Mouse (Mus musculus) hindbrain, embryonic 12.5 days (tissue): ENCODE data around the gene Gm2001. TPM values are rescaled to one million over a fixed set of nuclear protein-coding genes. Genes with fewer than 3 reads are reported as not detected.
"Not testable (repeated sequence)": the region's sequence is repeated elsewhere in the genome, so short reads cannot be mapped to it uniquely, and the experiment has no call there.

ENCODE experiments used
- ATAC-seq: fragments of 200-750 bp; cut with Nextera tagmentation; 2 replicates; pipeline ENCODE4 v1.8.0; 2017; ENCODE audit warnings: moderate TSS enrichment; ENCODE audit not compliant: low FRiP score
- H3K27ac ChIP-seq: fragments of 300-500 bp; sonication (generic); 2 replicates; pipeline ENCODE4 v1.5.1; 2016; ENCODE audit warnings: mild to moderate bottlenecking
- H3K27me3 ChIP-seq: fragments of 300-500 bp; sonication (generic); 2 replicates; pipeline ENCODE4 v1.6.1; 2016; ENCODE audit warnings: mild to moderate bottlenecking
- H3K36me3 ChIP-seq: fragments of 300-500 bp; sonication (generic); 2 replicates; pipeline ENCODE4 v1.6.1; 2016; ENCODE audit warnings: mild to moderate bottlenecking
- H3K4me1 ChIP-seq: fragments of 300-500 bp; sonication (generic); 2 replicates; pipeline ENCODE4 v1.6.1; 2016
- H3K4me2 ChIP-seq: fragments of 300-500 bp; sonication (generic); replicated peaks from 2 replicates; pipeline ENCODE4 v1.6.1; 2016; ENCODE audit warnings: mild to moderate bottlenecking
- H3K4me3 ChIP-seq: fragments of 300-500 bp; sonication (generic); 2 replicates; pipeline ENCODE4 v1.5.1; 2016; ENCODE audit warnings: mild to moderate bottlenecking
- H3K9ac ChIP-seq: fragments of 300-500 bp; sonication (generic); 2 replicates; pipeline ENCODE4 v1.6.1; 2016; ENCODE audit warnings: mild to moderate bottlenecking, moderate library complexity
- H3K9me3 ChIP-seq: fragments of 300-500 bp; sonication (generic); replicated peaks from 2 replicates; pipeline ENCODE4 v1.6.1; 2016; ENCODE audit warnings: mild to moderate bottlenecking
- whole genome bisulfite sequencing: fragments of 180-500 bp; shearing (Covaris S2); methylation state at CpG from one replicate; pipeline ENCODE4 v1.1.7; 2016; 5-methylcytosine and 5-hydroxymethylcytosine counted together
- polyA plus RNA-seq: library from polyadenylated mRNA; unstranded; fragments of >200 nt; fragmentation: Nextera tagmentation; extraction: Ambion mirVana; gene quantifications from 2 replicates; pipeline ENCODE4 v1.2.1, GENCODE M21; 2016

Gm2001 gene
- polyA plus RNA-seq = not detected in 2 replicates

DNA sequence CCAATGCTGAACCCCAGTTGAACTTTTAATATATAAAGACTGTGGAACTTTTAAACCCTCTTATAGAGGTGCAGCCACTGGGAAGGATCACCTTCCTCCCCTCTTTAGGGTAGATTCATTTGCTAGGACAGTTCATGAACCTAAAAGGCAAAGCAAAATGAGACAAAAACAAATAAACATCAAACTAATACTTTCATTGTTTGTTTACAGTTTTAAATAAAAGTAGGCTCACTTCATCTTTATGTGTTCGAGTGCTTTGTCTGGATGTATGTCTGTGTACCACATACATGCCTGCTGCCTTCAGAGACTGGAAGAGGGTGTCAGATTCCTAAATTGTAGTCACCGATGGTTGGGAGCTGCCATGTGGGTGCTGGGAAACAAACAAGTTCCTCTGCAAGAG lies at the start of gene Gm2001:
Gene Gm2001, minus strand, starts transcription at position 101 of the 400 bp plus-strand sequence.
- H3K27me3 ChIP-seq, H3K4me2 ChIP-seq, ATAC-seq, H3K9me3 ChIP-seq, H3K4me3 ChIP-seq, H3K9ac ChIP-seq, H3K36me3 ChIP-seq, H3K27ac ChIP-seq, H3K4me1 ChIP-seq: not testable (repeated sequence)
- 83% methylated on average over 2 of the region's 2 CpGs for WGBS

DNA sequence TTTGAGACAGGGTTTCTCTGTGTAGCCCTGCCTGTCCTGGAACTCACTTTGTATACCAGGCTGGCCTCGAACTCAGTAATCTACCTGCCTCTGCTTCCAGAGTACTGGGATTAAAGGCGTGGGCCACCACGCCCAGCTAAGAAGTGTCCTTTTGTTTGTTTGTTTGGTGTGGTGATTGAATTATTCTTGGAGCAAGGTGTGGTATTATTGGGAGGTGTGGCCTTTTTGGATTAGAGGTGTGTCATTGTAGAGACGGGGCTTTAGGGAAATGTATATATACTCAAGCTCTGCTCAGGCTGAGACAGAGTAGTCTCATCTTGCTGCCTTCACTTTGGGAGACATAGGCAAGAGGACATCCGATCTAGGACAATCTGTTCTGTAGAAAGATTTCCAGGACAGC lies 31.6 kb upstream of the Gm2001 start, which contains the start of gene Gm2016:
Gene Gm2016, plus strand, starts transcription at position 301 of the 400 bp plus-strand sequence.
- H3K4me2 ChIP-seq, H3K4me3 ChIP-seq, H3K36me3 ChIP-seq, H3K9me3 ChIP-seq, H3K9ac ChIP-seq, ATAC-seq, H3K27ac ChIP-seq, H3K27me3 ChIP-seq, H3K4me1 ChIP-seq: not testable (repeated sequence)
- WGBS = 85% methylated on average over 5 of the region's 5 CpGs

DNA sequence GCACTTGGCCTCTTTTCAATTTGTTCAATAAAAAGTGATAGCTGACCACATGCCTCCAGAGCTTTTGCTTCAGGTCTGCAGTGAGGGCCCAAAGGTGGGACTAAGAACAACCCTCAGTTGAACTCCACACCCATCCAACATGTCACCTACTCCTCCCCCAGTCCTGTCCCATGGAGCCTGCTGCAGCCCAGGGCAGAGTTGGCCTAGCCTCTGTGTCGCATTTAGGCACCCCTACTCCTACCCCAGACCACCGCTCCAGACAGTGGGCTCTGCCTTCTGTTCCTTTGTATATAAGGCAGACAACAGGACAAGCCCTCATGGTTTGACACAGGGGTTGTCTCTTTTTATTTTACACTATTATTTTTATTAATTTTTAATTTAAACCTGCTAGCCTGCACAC lies 21.9 kb upstream of the Gm2001 start:
- H3K4me1 ChIP-seq, ATAC-seq, H3K27me3 ChIP-seq, H3K27ac ChIP-seq, H3K4me3 ChIP-seq, H3K4me2 ChIP-seq, H3K9ac ChIP-seq, H3K36me3 ChIP-seq: not testable (repeated sequence)
- H3K9me3 ChIP-seq = peaks cover 15% of the 10 kb centered on the region
- 82% methylated on average over 2 of the region's 2 CpGs for WGBS

GRCm38 (mm10) chr12:87863638-87864037 lies 21.5 kb upstream of the Gm2001 start:
- peak; percentile 29; the same call in 1 of the 2 replicates for ATAC-seq
- H3K9me3 ChIP-seq = peaks cover 15% of the 10 kb centered on the region
- not testable (repeated sequence) for H3K27ac ChIP-seq, H3K27me3 ChIP-seq, H3K9ac ChIP-seq, H3K36me3 ChIP-seq, H3K4me2 ChIP-seq, H3K4me1 ChIP-seq, H3K4me3 ChIP-seq
- 94% methylated on average over 10 of the region's 11 CpGs for WGBS

DNA sequence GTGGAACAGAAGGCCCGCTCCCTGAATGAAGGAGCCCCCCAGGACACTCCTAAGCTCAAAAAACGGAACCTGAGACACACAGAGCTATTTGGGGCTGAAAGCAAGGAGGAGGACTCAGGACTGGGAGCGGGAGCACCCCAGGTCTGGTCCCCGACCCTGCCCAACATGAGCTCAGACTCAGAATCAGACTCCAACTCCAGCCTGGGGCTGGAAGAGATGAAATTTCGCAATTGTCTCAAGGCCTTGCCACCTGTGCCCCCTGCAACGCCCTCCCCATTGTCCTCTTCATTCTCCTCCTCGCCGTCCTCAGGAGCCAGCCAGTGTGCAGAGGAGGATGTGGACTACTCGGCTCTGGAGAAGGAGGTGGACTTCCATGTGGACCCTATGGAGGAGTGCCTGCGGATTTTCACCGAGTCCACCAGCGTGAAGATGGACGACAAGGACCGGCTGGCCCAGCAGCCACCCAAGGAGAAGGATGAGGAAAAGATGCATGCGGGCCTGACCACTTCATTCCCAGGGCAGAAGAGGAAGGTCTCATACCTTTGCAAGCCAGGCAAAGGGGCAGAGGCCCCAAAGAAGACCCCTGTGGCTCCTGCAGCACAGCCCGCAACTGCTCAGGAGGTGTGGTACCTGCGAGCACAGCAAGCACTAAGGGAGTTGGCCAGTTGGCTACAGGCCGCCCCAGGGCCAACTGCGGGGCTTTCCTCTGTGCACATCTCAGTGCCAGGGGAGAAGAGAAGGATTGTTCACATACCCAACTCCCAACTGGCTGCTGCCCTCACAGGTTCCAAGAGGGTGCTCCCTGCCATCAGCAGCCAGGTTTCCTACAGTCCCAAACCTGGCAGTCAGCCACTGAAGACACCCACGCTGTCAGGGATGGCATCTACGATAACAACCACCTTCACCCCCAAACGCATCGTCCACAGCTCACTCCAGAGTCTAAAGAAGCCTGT lies 19.9 kb upstream of the Gm2001 start:
- not testable (repeated sequence) for ATAC-seq, H3K36me3 ChIP-seq, H3K27me3 ChIP-seq, H3K9ac ChIP-seq, H3K4me1 ChIP-seq, H3K4me3 ChIP-seq, H3K4me2 ChIP-seq, H3K27ac ChIP-seq
- H3K9me3 ChIP-seq = peaks cover 15% of the 10 kb centered on the region
- whole genome bisulfite sequencing = 84% methylated on average over 23 of the region's 23 CpGs

GRCm38 (mm10) chr12:87856067-87856466 lies 13.9 kb upstream of the Gm2001 start:
- WGBS = 85% methylated on average over 1 of the region's 1 CpGs
- not testable (repeated sequence) for H3K4me3 ChIP-seq, H3K9ac ChIP-seq, H3K36me3 ChIP-seq, ATAC-seq, H3K27me3 ChIP-seq, H3K4me1 ChIP-seq, H3K27ac ChIP-seq, H3K4me2 ChIP-seq, H3K9me3 ChIP-seq

DNA sequence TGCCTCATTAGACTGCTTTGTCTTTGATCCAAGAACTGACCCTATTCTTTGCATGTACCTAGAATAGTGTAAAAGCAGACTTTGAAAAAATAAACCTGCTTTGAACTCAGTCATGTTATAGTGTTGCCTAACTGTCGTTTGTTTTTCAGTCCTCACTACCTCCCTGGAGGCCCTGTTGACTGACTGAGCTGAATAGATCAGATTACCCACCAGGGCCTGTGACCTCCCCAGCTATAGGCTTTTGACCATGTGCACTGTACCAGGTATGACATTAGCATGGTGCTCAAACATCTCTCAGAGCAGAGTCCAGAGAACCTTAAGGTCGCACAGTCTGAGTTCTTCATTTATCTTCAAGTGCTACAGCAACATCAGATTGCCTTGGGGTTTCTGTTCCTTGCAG lies 8.5 kb upstream of the Gm2001 start:
- not testable (repeated sequence) for H3K27me3 ChIP-seq, H3K4me2 ChIP-seq, H3K4me3 ChIP-seq, H3K9me3 ChIP-seq, H3K27ac ChIP-seq, H3K9ac ChIP-seq, ATAC-seq, H3K36me3 ChIP-seq, H3K4me1 ChIP-seq
- WGBS = no CpG with 5 or more reads among the region's 2 CpGs

- not testable (repeated sequence) for H3K4me1 ChIP-seq, H3K36me3 ChIP-seq, H3K4me3 ChIP-seq, H3K9ac ChIP-seq, ATAC-seq, H3K27me3 ChIP-seq, H3K27ac ChIP-seq, H3K4me2 ChIP-seq, H3K9me3 ChIP-seq
- 81% methylated on average over 3 of the region's 6 CpGs for WGBS
Observed at GRCm38 (mm10) chr12:87816277-87816676, 25.9 kb downstream of the Gm2001 start, which contains the start of gene BB287469. TSS of gene BB287469 (plus strand) at chr12:87816577.

GRCm38 (mm10) chr12:87797971-87798370 lies 44.2 kb downstream of the Gm2001 start:
- not testable (repeated sequence) for H3K27me3 ChIP-seq, H3K27ac ChIP-seq, ATAC-seq, H3K4me1 ChIP-seq, H3K9me3 ChIP-seq, H3K9ac ChIP-seq, H3K4me2 ChIP-seq, H3K4me3 ChIP-seq, H3K36me3 ChIP-seq
- 92% methylated on average over 5 of the region's 5 CpGs for WGBS

DNA sequence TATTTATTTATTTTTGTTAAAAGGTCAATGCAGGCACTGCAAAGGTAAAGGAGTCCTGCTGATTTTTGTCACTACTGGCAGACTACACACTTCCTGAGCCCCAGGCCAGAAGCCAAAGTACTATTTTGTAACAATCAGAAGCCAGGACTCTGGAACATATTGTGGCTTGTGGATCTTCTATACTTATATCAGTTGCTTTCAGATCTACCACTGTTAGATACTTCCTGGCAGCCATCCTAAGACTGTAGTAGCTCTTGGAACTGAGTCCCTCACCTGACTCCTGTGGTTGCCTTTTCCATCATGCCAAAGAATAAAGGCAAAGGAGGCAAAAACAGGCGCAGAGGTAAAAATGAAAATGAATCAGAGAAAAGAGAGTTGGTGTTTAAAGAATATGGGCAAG lies 46.9 kb downstream of the Gm2001 start, which contains the start of gene Gm21936:
Gene Gm21936, plus strand, starts transcription at position 301 of the 400 bp plus-strand sequence.
- WGBS = 93% methylated on average over 1 of the region's 1 CpGs

More for the DNA sequence above, 46.9 kb downstream of the Gm2001 start, which contains the start of gene Gm21936:
- not testable (repeated sequence) for H3K4me1 ChIP-seq, H3K9me3 ChIP-seq, ATAC-seq, H3K9ac ChIP-seq, H3K36me3 ChIP-seq, H3K27ac ChIP-seq, H3K4me2 ChIP-seq, H3K27me3 ChIP-seq, H3K4me3 ChIP-seq
